Comparison of ENCODE assay signal across 8 mouse cellular contexts in the genomic region with DNA sequence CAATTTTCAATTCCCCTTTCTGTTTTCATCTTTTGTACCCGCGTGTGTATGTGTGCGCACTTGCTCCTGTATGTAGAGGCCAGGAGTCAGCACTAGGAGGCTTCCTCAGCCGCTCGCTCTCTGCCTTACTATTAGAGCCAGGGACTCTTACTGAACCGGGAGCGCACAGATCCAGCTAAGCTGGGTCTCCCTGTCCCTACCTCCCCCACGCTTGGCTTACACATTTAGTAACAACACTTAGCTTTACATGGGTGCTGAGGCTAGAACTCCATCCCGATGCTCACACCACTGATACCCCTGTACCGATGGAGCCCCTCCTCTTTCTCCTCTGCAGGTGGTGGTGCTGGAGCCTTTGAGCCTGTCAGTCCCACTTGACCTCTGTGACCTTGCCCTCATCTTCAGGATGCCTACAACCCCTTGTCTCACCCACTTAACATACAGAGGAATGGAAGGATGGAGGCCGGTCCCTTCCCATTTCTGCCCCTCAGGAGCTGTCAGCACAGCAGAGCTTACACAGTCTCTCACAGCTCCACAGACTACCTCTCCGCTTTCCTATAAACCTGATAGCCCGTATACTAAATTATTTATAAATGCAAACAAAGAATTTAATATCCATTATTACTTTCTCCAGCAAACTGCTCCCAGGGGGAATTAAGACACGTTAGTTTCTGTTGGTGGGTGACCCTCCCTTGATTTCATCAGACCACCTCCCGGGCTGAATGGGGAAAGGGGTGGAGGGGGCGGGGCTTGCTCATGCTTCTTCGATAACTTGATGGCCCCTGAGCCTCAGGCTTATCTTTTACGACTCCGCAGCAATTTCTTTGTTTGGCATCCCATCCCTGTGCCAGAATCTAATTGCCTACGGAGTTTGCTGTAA. TPM values are rescaled to one million over a fixed set of nuclear protein-coding genes. Genes with fewer than 3 reads are reported as not detected.
DNase-seq lines count a peak whose midpoint lies in the region; ATAC-seq and TF ChIP-seq lines count a peak whose summit lies in the region.

No protein-coding gene starts in this region.

- H3K27me3 ChIP-seq in heart, embryonic 11.5 days (ENCODE audit: control insufficient read depth, insufficient read depth, low read length): peaks cover 5% of the 10 kb centered on the region; the same call in 1 of the 2 replicates
- H3K27me3 ChIP-seq in hindbrain, embryonic 15.5 days: no peaks in the 10 kb centered on the region
- no peaks in the 10 kb centered on the region for H3K27me3 ChIP-seq in midbrain, embryonic 13.5 days

- peak overlapping the region; percentile 56 for H3K4me2 ChIP-seq in heart, embryonic 11.5 days
- peak overlapping the region; percentile 61 for H3K4me2 ChIP-seq in hindbrain, embryonic 15.5 days
- peak overlapping the region; percentile 51 for H3K4me2 ChIP-seq in midbrain, embryonic 13.5 days (replicated peaks)

- H3K9me3 ChIP-seq in heart, embryonic 11.5 days (replicated peaks; ENCODE audit: control insufficient read depth, low read length): no peaks in the 10 kb centered on the region
- H3K9me3 ChIP-seq in ES-E14 (ENCODE audit: control insufficient read depth, insufficient read depth, low read depth, low read length): no peaks in the 10 kb centered on the region
- no peaks in the 10 kb centered on the region for H3K9me3 ChIP-seq in hindbrain, embryonic 15.5 days
- H3K9me3 ChIP-seq in midbrain, embryonic 13.5 days: peaks cover 3% of the 10 kb centered on the region; the same call in 1 of the 2 replicates

- in situ Hi-C loops in ES-E14 (cut with MboI; ENCODE audit: low sequenced_read_pairs in 2 of 2, unreplicated experiment in 2 of 2): no loop called here

- no peaks in the 10 kb centered on the region for H3K4me1 ChIP-seq in heart, embryonic 11.5 days (ENCODE audit: control insufficient read depth, insufficient read depth, low read length)
- H3K4me1 ChIP-seq in ES-E14 (ENCODE audit: control insufficient read depth in 2 of 2, insufficient read depth in 2 of 2, low read length in 2 of 2, poor library complexity in 1 of 2): peaks cover 0 to 2% of the 10 kb centered on the region in 2 experiments; a peak in 1 of 4 replicates
- H3K4me1 ChIP-seq in hindbrain, embryonic 15.5 days (replicated peaks): peaks cover 11% of the 10 kb centered on the region; the same call in 1 of the 2 replicates
- H3K4me1 ChIP-seq in midbrain, embryonic 13.5 days (replicated peaks): peaks cover 8% of the 10 kb centered on the region

- H3K36me3 ChIP-seq in heart, embryonic 11.5 days (ENCODE audit: control insufficient read depth, insufficient read depth, low read length): no peaks in the 10 kb centered on the region
- no peaks in the 10 kb centered on the region for H3K36me3 ChIP-seq in ES-E14 (ENCODE audit: control insufficient read depth, insufficient read depth, low read length, poor library complexity, severe bottlenecking)
- no peaks in the 10 kb centered on the region for H3K36me3 ChIP-seq in hindbrain, embryonic 15.5 days
- no peaks in the 10 kb centered on the region for H3K36me3 ChIP-seq in midbrain, embryonic 13.5 days

- WGBS in heart, embryonic 11.5 days (ENCODE audit: insufficient replicate concordance): 35% methylated on average over 20 of the region's 20 CpGs
- WGBS in hindbrain, embryonic 15.5 days: 33% methylated on average over 20 of the region's 20 CpGs
- WGBS in midbrain, embryonic 13.5 days: 30% methylated on average over 20 of the region's 20 CpGs

- no peak; the same call in 1 of the 2 replicates for ATAC-seq in heart, embryonic 11.5 days (replicated peaks; ENCODE audit: insufficient number of reproducible peaks, low FRiP score, low TSS enrichment)
- ATAC-seq in hindbrain, embryonic 15.5 days (ENCODE audit: low FRiP score, low read depth): peak; percentile 67; the same call in 1 of the 2 replicates
- peak; percentile 79 for ATAC-seq in midbrain, embryonic 13.5 days

- intact Hi-C loops in heart, postnatal 10 days (cut with DNase I): loop anchor here (1.0 kb wide), 2 partner anchors 80 to 157 kb away; no protein-coding TSS in a partner anchor
- intact Hi-C loops in left cerebral cortex, postnatal 10 days (cut with DNase I): loop anchor here (2.0 kb wide), 1 partner anchor 155 kb away; no protein-coding TSS in a partner anchor

- peak overlapping the region; percentile 18; the same call in 1 of the 2 replicates for H3K4me3 ChIP-seq in heart, embryonic 11.5 days (ENCODE audit: low read depth, low read length)
- H3K4me3 ChIP-seq in ES-E14 (ENCODE audit: insufficient read depth in 1 of 2, low read depth in 1 of 2, low read length in 2 of 2, poor library complexity in 1 of 2, severe bottlenecking in 1 of 2): peak overlapping the region; percentile 37 to 43
- peak overlapping the region; percentile 33 for H3K4me3 ChIP-seq in hindbrain, embryonic 15.5 days
- H3K4me3 ChIP-seq in midbrain, embryonic 13.5 days (replicated peaks): peak overlapping the region; percentile 26

- H3K27ac ChIP-seq in heart, embryonic 11.5 days (ENCODE audit: low read depth, low read length): no peak overlapping the region
- H3K27ac ChIP-seq in ES-E14 (ENCODE audit: insufficient read depth, low read depth, low read length, poor library complexity, severe bottlenecking): no peak overlapping the region
- H3K27ac ChIP-seq in hindbrain, embryonic 15.5 days (replicated peaks): peak overlapping the region; percentile 23; the same call in 1 of the 2 replicates
- H3K27ac ChIP-seq in midbrain, embryonic 13.5 days: no peak overlapping the region

- no peak overlapping the region for H3K9ac ChIP-seq in heart, embryonic 11.5 days (ENCODE audit: low read depth, low read length)
- no peak overlapping the region for H3K9ac ChIP-seq in ES-E14 (ENCODE audit: insufficient read depth, low read depth, low read length, poor library complexity, severe bottlenecking)
- H3K9ac ChIP-seq in hindbrain, embryonic 15.5 days: 0 out of 2 replicates have a peak overlapping the region, but pooled peaks have one; percentile 34
- peak overlapping the region; percentile 42 for H3K9ac ChIP-seq in midbrain, embryonic 13.5 days (replicated peaks)

- no peak for DNase-seq in heart, postnatal 10 days
- no peak for DNase-seq in ES-E14 (ENCODE audit: low read depth, low spot score)
- no peak for DNase-seq in left cerebral cortex, postnatal 10 days (ENCODE audit: extremely low spot score in 1 of 2, low spot score in 2 of 2)
- no peak for DNase-seq in right cerebral cortex, adult 18-20 months
- no peak for DNase-seq in kidney, adult 11 months

TF ChIP-seq in ES-E14, 5 proteins besides CTCF, POLR2A, EP300 and RAD21:
- no peak for TF ChIP-seq CHD2 (IDR thresholded peaks at IDR 0.05; ENCODE audit: low read depth, low read length)
- TF ChIP-seq HCFC1 (IDR thresholded peaks at IDR 0.05; ENCODE audit: borderline replicate concordance, insufficient read depth, low read length): no peak
- no peak for TF ChIP-seq MAFK (IDR thresholded peaks at IDR 0.05; ENCODE audit: insufficient read depth, low read depth, low read length)
- no peak for TF ChIP-seq ZNF384 (IDR thresholded peaks at IDR 0.05; ENCODE audit: low read depth, low read length)
- TF ChIP-seq ZC3H11A (IDR thresholded peaks at IDR 0.05; ENCODE audit: borderline replicate concordance, low read depth, low read length): no peak
TF ChIP-seq in ES-E14: peak in this region for 0.

RNA-seq across cellular contexts. Expression of gene Otud3, which starts 7.7 kb away (rescaled TPM):
- polyA plus RNA-seq in heart, embryonic 11.5 days (2014; fragmentation: Nextera tagmentation; extraction: Ambion mirVana): 3.4 and 4.2 TPM in 2 replicates
- total RNA-seq in heart, postnatal 10 days (2021): 1 to 10 TPM; 8.7 to 9.2 TPM
- total RNA-seq in ES-E14 (2012; rRNA removed): 12.7 and 13.5 TPM in 2 replicates
- polyA plus RNA-seq in hindbrain, embryonic 15.5 days (2015; fragmentation: Nextera tagmentation; extraction: Ambion mirVana): 2.3 and 2.8 TPM in 2 replicates
- polyA plus RNA-seq in midbrain, embryonic 13.5 days (2015; fragmentation: Nextera tagmentation; extraction: Ambion mirVana): 2.4 and 2.5 TPM in 2 replicates
- 10 to 100 TPM; 13.1 to 13.7 TPM for total RNA-seq in left cerebral cortex, postnatal 10 days (2021)

RNA-seq across cellular contexts. Expression of gene Pla2g2e, which starts 43.8 kb away (rescaled TPM):
- not detected in 2 replicates for polyA plus RNA-seq in heart, embryonic 11.5 days (2014; fragmentation: Nextera tagmentation; extraction: Ambion mirVana)
- 1 to 10 TPM in 1 of 2 experiments, under 1 TPM in 1; 0.84 to 3.1 TPM for total RNA-seq in heart, postnatal 10 days (2021)
- 0.36 and 2.0 TPM in 2 replicates for total RNA-seq in ES-E14 (2012; rRNA removed)
- polyA plus RNA-seq in hindbrain, embryonic 15.5 days (2015; fragmentation: Nextera tagmentation; extraction: Ambion mirVana): not detected in 2 replicates
- polyA plus RNA-seq in midbrain, embryonic 13.5 days (2015; fragmentation: Nextera tagmentation; extraction: Ambion mirVana): not detected in 2 replicates
- not detected for total RNA-seq in left cerebral cortex, postnatal 10 days (2021)

RNA-seq across cellular contexts. Expression of gene Rnf186, which starts 45.4 kb away (rescaled TPM):
- not detected in 2 replicates for polyA plus RNA-seq in heart, embryonic 11.5 days (2014; fragmentation: Nextera tagmentation; extraction: Ambion mirVana)
- total RNA-seq in heart, postnatal 10 days (2021): not detected
- total RNA-seq in ES-E14 (2012; rRNA removed): 0.22 TPM in 1 of 2 replicates, not detected in the other
- polyA plus RNA-seq in hindbrain, embryonic 15.5 days (2015; fragmentation: Nextera tagmentation; extraction: Ambion mirVana): 0.12 and 0.17 TPM in 2 replicates
- polyA plus RNA-seq in midbrain, embryonic 13.5 days (2015; fragmentation: Nextera tagmentation; extraction: Ambion mirVana): 0.15 and 0.20 TPM in 2 replicates
- not detected for total RNA-seq in left cerebral cortex, postnatal 10 days (2021)

RNA-seq across cellular contexts. Expression of gene Gm13030, which starts 47.7 kb away (rescaled TPM):
- not detected in 2 replicates for polyA plus RNA-seq in heart, embryonic 11.5 days (2014; fragmentation: Nextera tagmentation; extraction: Ambion mirVana)
- not detected for total RNA-seq in heart, postnatal 10 days (2021)
- total RNA-seq in ES-E14 (2012; rRNA removed): not detected in 2 replicates
- polyA plus RNA-seq in hindbrain, embryonic 15.5 days (2015; fragmentation: Nextera tagmentation; extraction: Ambion mirVana): not detected in 2 replicates
- polyA plus RNA-seq in midbrain, embryonic 13.5 days (2015; fragmentation: Nextera tagmentation; extraction: Ambion mirVana): not detected in 2 replicates
- total RNA-seq in left cerebral cortex, postnatal 10 days (2021): not detected

RNA-seq across cellular contexts. Expression of gene Tmco4, which starts 51.2 kb away (rescaled TPM):
- 3.0 TPM in 2 replicates for polyA plus RNA-seq in heart, embryonic 11.5 days (2014; fragmentation: Nextera tagmentation; extraction: Ambion mirVana)
- 10 to 100 TPM; 12.7 to 13.9 TPM for total RNA-seq in heart, postnatal 10 days (2021)
- 4.7 and 6.4 TPM in 2 replicates for total RNA-seq in ES-E14 (2012; rRNA removed)
- polyA plus RNA-seq in hindbrain, embryonic 15.5 days (2015; fragmentation: Nextera tagmentation; extraction: Ambion mirVana): 1.0 TPM in 2 replicates
- 0.36 and 0.50 TPM in 2 replicates for polyA plus RNA-seq in midbrain, embryonic 13.5 days (2015; fragmentation: Nextera tagmentation; extraction: Ambion mirVana)
- 1 to 10 TPM; 1.3 to 1.7 TPM for total RNA-seq in left cerebral cortex, postnatal 10 days (2021)

Comparison
In these comparisons a context has a peak if more than half of its experiments do, and no peak if none do; other contexts are left out.
1. H3K9ac ChIP-seq: peak in hindbrain, embryonic 15.5 days (single experiment) and midbrain, embryonic 13.5 days (single experiment); none in heart, embryonic 11.5 days (single experiment) and ES-E14 (single experiment).
2. Peak in every context shown above with its lines, with median percentiles within 50 percentile points of each other: H3K4me2 ChIP-seq and H3K4me3 ChIP-seq.